Mouse (Mus musculus) stomach, postnatal 0 days (tissue): ENCODE measurements at regions not wholly inside any gene's neighbourhood (a gene's known extent, or its start where the extent isn't known, plus 50 kb on each side); places are given as distances from the start of the nearest gene placed in this dataset.

Experiments
- ATAC-seq: fragments of 200-750 bp; cut with Nextera tagmentation; 2 replicates; pipeline ENCODE4 v1.8.0; 2017; ENCODE audit not compliant: low FRiP score, low TSS enrichment
- DNase-seq: peaks from one replicate; pipeline ENCODE4 v3.0.0-alpha.2; 2016; ENCODE audit warnings: low spot score
- H3K27ac ChIP-seq: fragments of 300-500 bp; sonication (generic); replicated peaks from 2 replicates; pipeline ENCODE4 v1.5.1; 2014; ENCODE audit warnings: mild to moderate bottlenecking, control low read depth
- H3K27me3 ChIP-seq: fragments of 300-500 bp; sonication (generic); 2 replicates; pipeline ENCODE4 v1.6.1; 2014; ENCODE audit warnings: low read length; ENCODE audit not compliant: control insufficient read depth, insufficient read depth
- H3K36me3 ChIP-seq: fragments of 300-500 bp; sonication (generic); 2 replicates; pipeline ENCODE4 v1.6.1; 2014; ENCODE audit warnings: low read length, mixed read lengths; ENCODE audit not compliant: control insufficient read depth, insufficient read depth
- H3K4me1 ChIP-seq: fragments of 300-500 bp; sonication (generic); replicated peaks from 2 replicates; pipeline ENCODE4 v1.6.1; 2014; ENCODE audit warnings: antibody characterized with exemption; ENCODE audit not compliant: control insufficient read depth, insufficient read depth
- H3K4me2 ChIP-seq: fragments of 300-500 bp; sonication (generic); replicated peaks from 2 replicates; pipeline ENCODE4 v1.6.1; 2014; ENCODE audit warnings: low read depth, mild to moderate bottlenecking, control low read depth, moderate library complexity
- H3K4me3 ChIP-seq: fragments of 300-500 bp; sonication (generic); 2 replicates; pipeline ENCODE4 v1.5.1; 2014; ENCODE audit warnings: low read depth, low read length, control low read depth
- H3K9ac ChIP-seq: fragments of 300-500 bp; sonication (generic); 2 replicates; pipeline ENCODE4 v1.6.1; 2014; ENCODE audit warnings: mild to moderate bottlenecking, low read length, control low read depth, mixed read lengths
- H3K9me3 ChIP-seq: fragments of 300-500 bp; sonication (generic); 2 replicates; pipeline ENCODE4 v1.6.1; 2016; ENCODE audit warnings: low read length; ENCODE audit not compliant: control insufficient read depth
- CTCF ChIP-seq: IDR thresholded peaks from 2 replicates; pipeline ENCODE4 v1.5.1; 2016; ENCODE audit warnings: antibody characterized with exemption, low read depth, mild to moderate bottlenecking, moderate library complexity
- EP300 ChIP-seq: optimal IDR thresholded peaks from 2 replicates; pipeline ENCODE3; 2016; ENCODE audit warnings: antibody characterized with exemption
- WGBS: fragments of 180-500 bp; shearing (Covaris S2); extraction: QIAGEN DNeasy Blood & Tissue Kit; methylation state at CpG from one replicate; pipeline ENCODE4 v1.1.7; 2014; 5-methylcytosine and 5-hydroxymethylcytosine counted together

GRCm38 (mm10) chr7:40674397-40674796 is 223.7 kb upstream of the Vstm2b start:
- Histone ChIP-seq H3K27me3 (no peaks in the 10 kb centered on the region), H3K27ac (no peak overlapping the region), H3K4me3 (no peak overlapping the region), H3K4me2 (no peak overlapping the region), H3K36me3 (no peaks in the 10 kb centered on the region), H3K9ac (no peak overlapping the region), H3K4me1 (no peaks in the 10 kb centered on the region), H3K9me3 (no peaks in the 10 kb centered on the region)
- 84% methylated on average over 3 of the region's 3 CpGs for WGBS
- no peak for ATAC-seq
- TF ChIP-seq CTCF (no peak), EP300 (no peak)
- no peak for DNase-seq

- H3K36me3 ChIP-seq: no peaks in the 10 kb centered on the region
- peak; percentile 47 for DNase-seq
- no peak overlapping the region for H3K4me3 ChIP-seq
- TF ChIP-seq CTCF (no peak), EP300 (no peak)
- WGBS: 61% methylated on average over 2 of the region's 2 CpGs
- no peak overlapping the region for H3K4me2 ChIP-seq
- no peak overlapping the region for H3K9ac ChIP-seq
- H3K9me3 ChIP-seq: no peaks in the 10 kb centered on the region
- no peak overlapping the region for H3K27ac ChIP-seq
- peak; percentile 79; the same call in 1 of the 2 replicates for ATAC-seq
- H3K4me1 ChIP-seq: no peaks in the 10 kb centered on the region
- no peaks in the 10 kb centered on the region for H3K27me3 ChIP-seq
These were observed 220.5 kb upstream of the Vstm2b start for GRCm38 (mm10) chr7:40677601-40678000.

GRCm38 (mm10) chr7:40680567-40680966 is 217.6 kb upstream of the Vstm2b start:
- WGBS: 47% methylated on average over 12 of the region's 12 CpGs

GRCm38 (mm10) chr7:40680993-40681392 is 217.1 kb upstream of the Vstm2b start:
- no peaks in the 10 kb centered on the region for H3K4me1 ChIP-seq
- no peak for ATAC-seq
- no peaks in the 10 kb centered on the region for H3K9me3 ChIP-seq
- no peaks in the 10 kb centered on the region for H3K36me3 ChIP-seq
- no peak overlapping the region for H3K9ac ChIP-seq
- WGBS: 39% methylated on average over 6 of the region's 6 CpGs
- no peak overlapping the region for H3K27ac ChIP-seq
- no peaks in the 10 kb centered on the region for H3K27me3 ChIP-seq
- H3K4me3 ChIP-seq: no peak overlapping the region
- no peak for DNase-seq
- TF ChIP-seq CTCF (no peak), EP300 (no peak)
- H3K4me2 ChIP-seq: no peak overlapping the region

More at GRCm38 (mm10) chr7:40680567-40680966, 217.6 kb upstream of the Vstm2b start:
- Histone ChIP-seq H3K9ac (no peak overlapping the region), H3K27ac (no peak overlapping the region), H3K27me3 (no peaks in the 10 kb centered on the region), H3K9me3 (no peaks in the 10 kb centered on the region), H3K4me3 (no peak overlapping the region), H3K4me1 (no peaks in the 10 kb centered on the region), H3K36me3 (no peaks in the 10 kb centered on the region), H3K4me2 (no peak overlapping the region)
- ATAC-seq: no peak
- TF ChIP-seq CTCF (no peak), EP300 (no peak)
- no peak for DNase-seq

- Histone ChIP-seq H3K36me3 (no peaks in the 10 kb centered on the region), H3K9me3 (no peaks in the 10 kb centered on the region), H3K4me3 (no peak overlapping the region), H3K4me1 (no peaks in the 10 kb centered on the region), H3K27ac (no peak overlapping the region), H3K4me2 (no peak overlapping the region), H3K9ac (no peak overlapping the region), H3K27me3 (no peaks in the 10 kb centered on the region)
- no peak for TF ChIP-seq EP300
- no peak for TF ChIP-seq CTCF
- no peak for DNase-seq
- WGBS: 32% methylated on average over 1 of the region's 1 CpGs
- ATAC-seq: no peak
These were observed 215.0 kb upstream of the Vstm2b start for GRCm38 (mm10) chr7:40683176-40683575.

- Histone ChIP-seq H3K27ac (no peak overlapping the region), H3K9ac (no peak overlapping the region), H3K4me1 (no peaks in the 10 kb centered on the region), H3K9me3 (no peaks in the 10 kb centered on the region), H3K36me3 (no peaks in the 10 kb centered on the region), H3K27me3 (no peaks in the 10 kb centered on the region), H3K4me3 (no peak overlapping the region), H3K4me2 (no peak overlapping the region)
- ATAC-seq (no peak), DNase-seq (no peak)
- 36% methylated on average over 3 of the region's 3 CpGs for WGBS
- TF ChIP-seq CTCF (no peak), EP300 (no peak)
These were observed 214.5 kb upstream of the Vstm2b start for GRCm38 (mm10) chr7:40683641-40684040.
